Mouse (Mus musculus): ENCODE data around the gene Scin.

DNA sequence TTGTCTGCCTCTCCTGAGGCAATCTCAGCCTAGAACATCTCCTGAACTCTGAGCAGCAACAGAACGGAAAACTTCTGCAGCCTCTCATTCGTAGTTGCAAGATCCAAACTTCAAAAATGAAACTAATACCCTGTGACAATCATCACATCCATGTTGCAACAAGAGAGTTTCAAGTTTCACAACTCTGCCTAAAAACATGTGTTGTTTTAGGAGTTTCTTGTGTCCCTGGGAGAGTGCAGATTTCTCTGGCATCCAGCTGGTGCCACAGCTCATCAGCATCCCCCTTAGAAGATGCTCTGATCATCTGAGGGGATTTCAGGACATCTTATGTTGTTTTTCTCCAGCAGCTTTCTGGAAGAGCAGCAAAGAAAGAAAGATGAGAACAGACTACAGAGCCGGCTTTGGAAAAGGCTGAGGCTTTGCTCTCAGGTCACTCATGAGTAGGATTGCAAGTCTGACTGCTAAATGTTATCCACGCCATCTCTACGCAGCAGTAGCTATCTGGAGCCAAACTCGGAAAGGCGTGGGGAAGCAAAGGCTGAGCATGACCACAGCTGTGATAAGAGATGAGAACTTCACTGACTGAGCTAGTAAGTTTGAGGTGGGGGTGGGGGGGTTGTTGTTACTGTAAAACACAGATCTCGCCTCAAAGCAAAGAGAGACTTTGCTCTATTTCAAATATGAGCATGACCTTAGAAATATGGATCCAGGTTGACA is 18.5 kb upstream of the Scin start:
- no peak for TF ChIP-seq CTCF (IDR thresholded peaks at IDR 0.05; ENCODE audit: control insufficient read depth, insufficient read depth, insufficient read length)
- TF ChIP-seq MAX (IDR thresholded peaks at IDR 0.05), result no peak
- no peak for TF ChIP-seq MYOD1 (IDR thresholded peaks at IDR 0.05; ENCODE audit: control insufficient read depth, insufficient read length, low read depth)
- TF ChIP-seq USF1 (IDR thresholded peaks at IDR 0.05; ENCODE audit: low read depth), result no peak

Measured in C2C12 (cell line).